Mouse (Mus musculus) intestine, embryonic 14.5 days (tissue): ENCODE results near the gene Rcc1l. TPM values are rescaled to one million over a fixed set of nuclear protein-coding genes. Genes with fewer than 3 reads are reported as not detected.

Experiments used
- ATAC-seq: fragments of 200-750 bp; cut with Nextera tagmentation; replicated peaks from 2 replicates; pipeline ENCODE4 v1.8.0; 2017; ENCODE audit warnings: low read depth, moderate number of reproducible peaks, moderate TSS enrichment, moderate library complexity; ENCODE audit not compliant: low FRiP score, low TSS enrichment
- DNase-seq: peaks from one replicate; pipeline ENCODE4 v3.0.0-alpha.2; 2018; ENCODE audit warnings: low spot score
- H3K27ac ChIP-seq: fragments of 300-500 bp; sonication (generic); 2 replicates; pipeline ENCODE4 v1.5.1; 2014; ENCODE audit warnings: low read depth, mild to moderate bottlenecking, control low read depth
- H3K27me3 ChIP-seq: fragments of 300-500 bp; sonication (generic); replicated peaks from 2 replicates; pipeline ENCODE4 v1.6.1; 2014; ENCODE audit warnings: low read length, control low read depth; ENCODE audit not compliant: control insufficient read depth, insufficient read depth
- H3K36me3 ChIP-seq: fragments of 300-500 bp; sonication (generic); 2 replicates; pipeline ENCODE4 v1.6.1; 2014; ENCODE audit warnings: low read length, control low read depth; ENCODE audit not compliant: control insufficient read depth, insufficient read depth
- H3K4me1 ChIP-seq: fragments of 300-500 bp; sonication (generic); replicated peaks from 2 replicates; pipeline ENCODE4 v1.6.1; 2014; ENCODE audit warnings: low read length, control low read depth, mixed read lengths; ENCODE audit not compliant: control insufficient read depth, insufficient read depth
- H3K4me2 ChIP-seq: fragments of 300-500 bp; sonication (generic); 2 replicates; pipeline ENCODE4 v1.6.1; 2014; ENCODE audit warnings: low read length
- H3K4me3 ChIP-seq: fragments of 300-500 bp; sonication (generic); 2 replicates; pipeline ENCODE4 v1.5.1; 2014; ENCODE audit warnings: low read depth, low read length, control low read depth, mixed read lengths
- H3K9ac ChIP-seq: fragments of 300-500 bp; sonication (generic); 2 replicates; pipeline ENCODE4 v1.6.1; 2014; ENCODE audit warnings: mild to moderate bottlenecking, low read length
- H3K9me3 ChIP-seq: fragments of 300-500 bp; sonication (generic); 2 replicates; pipeline ENCODE4 v1.6.1; 2016; ENCODE audit warnings: low read length, control low read depth; ENCODE audit not compliant: control insufficient read depth
- WGBS: fragments of 180-500 bp; shearing (Covaris S2); extraction: QIAGEN DNeasy Blood & Tissue Kit; methylation state at CpG from one replicate; pipeline ENCODE4 v1.1.7; 2014; 5-methylcytosine and 5-hydroxymethylcytosine counted together
- polyA plus RNA-seq: library from polyadenylated mRNA; unstranded; fragments of >200 nt; fragmentation: Nextera tagmentation; extraction: Ambion mirVana; gene quantifications from 2 replicates; pipeline ENCODE4 v1.2.1, GENCODE M21; 2014

Gene Rcc1l
- polyA plus RNA-seq, 1 experiment from 2014 or later = 32.5 TPM

GRCm38 (mm10) chr5:134099496-134100211 lies 76.9 kb downstream of the Rcc1l start, which contains the start of gene Castor2:
Gene Castor2, plus strand, starts transcription at chr5:134099711.
- Histone ChIP-seq H3K4me2 (peak within 1 kb of the TSS; percentile 88), H3K27me3 (no peaks in the 10 kb centered on the region), H3K9me3 (no peaks in the 10 kb centered on the region), H3K27ac (peak within 1 kb of the TSS; percentile 67), H3K9ac (peak within 1 kb of the TSS; percentile 63), H3K36me3 (no peaks in the 10 kb centered on the region), H3K4me1 (peaks cover 15% of the 10 kb centered on the region; the same call in 1 of the 2 replicates), H3K4me3 (peak within 1 kb of the TSS; percentile 71)
- WGBS = under 1% methylated on average over 43 of the region's 58 CpGs
- ATAC-seq = peak; percentile 79
- peak; percentile 95 for DNase-seq

- no peak for DNase-seq
Measured at GRCm38 (mm10) chr5:134098976-134099375, 77.6 kb downstream of the Rcc1l start.

GRCm38 (mm10) chr5:134098341-134098902 lies 78.2 kb downstream of the Rcc1l start:
- peaks cover 15% of the 10 kb centered on the region; the same call in 1 of the 2 replicates for H3K4me1 ChIP-seq
- no peaks in the 10 kb centered on the region for H3K27me3 ChIP-seq
- H3K4me2 ChIP-seq = peak overlapping the region; percentile 88
- H3K4me3 ChIP-seq = peak overlapping the region; percentile 71
- WGBS = 52% methylated on average over 13 of the region's 13 CpGs
- ATAC-seq (no peak), DNase-seq (no peak)
- H3K9me3 ChIP-seq = no peaks in the 10 kb centered on the region
- H3K9ac ChIP-seq = peak overlapping the region; percentile 53
- H3K27ac ChIP-seq = no peak overlapping the region
- no peaks in the 10 kb centered on the region for H3K36me3 ChIP-seq

More at GRCm38 (mm10) chr5:134098976-134099375, 77.6 kb downstream of the Rcc1l start:
- Histone ChIP-seq H3K9me3 (no peaks in the 10 kb centered on the region), H3K4me1 (peaks cover 15% of the 10 kb centered on the region; the same call in 1 of the 2 replicates), H3K27ac (peak overlapping the region; percentile 67; the same call in 1 of the 2 replicates), H3K27me3 (no peaks in the 10 kb centered on the region), H3K36me3 (no peaks in the 10 kb centered on the region), H3K9ac (peak overlapping the region; percentile 53), H3K4me3 (peak overlapping the region; percentile 71), H3K4me2 (peak overlapping the region; percentile 88)
- 2% methylated on average over 17 of the region's 17 CpGs for WGBS
- no peak; the same call in 1 of the 2 replicates for ATAC-seq

Other genes with a start within 250 kb of the Rcc1l start
- gene Castor2, start 77.1 kb downstream of the Rcc1l start, polyA plus RNA-seq = 6.2 and 7.2 TPM in 2 replicates
- 7.5 and 8.0 TPM in 2 replicates for gene Gtf2ird2, start 7.2 kb upstream of the Rcc1l start, polyA plus RNA-seq
- 3.4 and 4.1 TPM in 2 replicates for gene Ncf1, start 52.9 kb upstream of the Rcc1l start, polyA plus RNA-seq
- 145 and 157 TPM in 2 replicates for gene Gtf2i, start 138.0 kb upstream of the Rcc1l start, polyA plus RNA-seq